Mouse (Mus musculus) stomach, postnatal 0 days (tissue): ENCODE data around the gene Rabggtb.

ENCODE experiments used
- CTCF ChIP-seq: IDR thresholded peaks from 2 replicates; pipeline ENCODE4 v1.5.1; 2016; ENCODE audit warnings: antibody characterized with exemption, low read depth, mild to moderate bottlenecking, moderate library complexity
- EP300 ChIP-seq: optimal IDR thresholded peaks from 2 replicates; pipeline ENCODE3; 2016; ENCODE audit warnings: antibody characterized with exemption

GRCm38 (mm10) chr3:153913510-153914243 lies 868 bp upstream of the Rabggtb start:
- peak; percentile 29; the same call in 1 of the 2 replicates for TF ChIP-seq CTCF
- peak; percentile 53 for TF ChIP-seq EP300
